Mouse (Mus musculus) adrenal gland, postnatal 36 days (tissue): Measurements from ENCODE around the gene Ccdc61. TPM values are rescaled to one million over a fixed set of nuclear protein-coding genes. Genes with fewer than 3 reads are reported as not detected.

Experiments
- DNase-seq, 2 experiments: peaks; one replicate each; pipeline ENCODE4 v3.0.0; 2021; ENCODE audit warnings: mixed read lengths in 1 of 2
- total RNA-seq, 2 experiments: library from RNA; stranded (reverse); gene quantifications; 2 replicates each; pipeline ENCODE4 v1.2.3; 2021

Gene Ccdc61
- total RNA-seq, 2 experiments from 2014 or later = 11.5 to 12.1 TPM

DNA sequence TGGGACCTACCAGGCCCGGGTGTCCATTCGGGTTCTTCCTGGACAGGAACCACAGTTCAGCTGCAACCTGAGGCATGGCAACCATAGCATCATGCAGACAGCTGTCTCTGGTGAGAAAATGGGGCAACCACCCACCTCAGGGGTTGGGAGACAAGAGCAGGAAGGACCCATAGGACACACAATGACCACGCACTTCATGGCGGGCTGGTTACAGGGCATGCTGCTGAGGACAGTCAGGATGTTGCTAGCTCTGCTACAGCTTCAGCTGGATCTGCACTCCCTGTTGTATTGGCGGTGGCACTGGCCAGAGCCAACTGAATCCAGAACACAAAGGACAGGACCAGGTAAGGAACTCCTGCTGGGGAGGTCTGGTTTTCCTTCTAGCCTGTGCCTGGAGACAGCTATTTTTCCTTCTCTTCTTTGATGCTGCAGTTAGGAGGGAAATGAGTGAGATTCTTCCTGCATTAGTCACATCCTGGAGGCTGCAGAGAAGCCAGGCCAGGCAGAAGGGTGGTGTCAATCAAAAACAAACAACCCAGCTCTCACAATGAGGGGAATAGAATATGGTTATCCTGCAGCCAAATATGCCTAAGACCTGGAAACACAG, 51.8 kb downstream of the Ccdc61 start:
- peak in 1 of 2 experiments; percentile 21 for DNase-seq

DNA sequence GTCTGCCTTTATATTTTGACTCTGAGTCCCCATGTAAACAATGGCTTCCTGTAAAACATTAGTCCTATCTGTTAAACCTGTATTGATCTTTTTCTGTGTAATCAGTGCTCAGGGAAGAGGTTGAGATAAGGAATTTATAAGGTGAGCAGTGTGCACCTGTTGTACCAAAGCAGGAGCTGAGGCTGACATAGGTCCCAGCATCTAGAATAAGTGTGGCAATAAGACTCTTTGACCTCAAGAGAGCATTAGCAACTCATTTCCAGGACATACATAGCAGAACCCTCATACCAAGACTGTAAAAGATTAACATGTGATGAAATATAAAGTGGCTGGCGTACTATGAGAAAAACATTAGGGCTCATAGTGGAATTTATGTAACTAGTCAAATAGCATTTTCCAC, 61.8 kb downstream of the Ccdc61 start:
- no peak for DNase-seq

DNA sequence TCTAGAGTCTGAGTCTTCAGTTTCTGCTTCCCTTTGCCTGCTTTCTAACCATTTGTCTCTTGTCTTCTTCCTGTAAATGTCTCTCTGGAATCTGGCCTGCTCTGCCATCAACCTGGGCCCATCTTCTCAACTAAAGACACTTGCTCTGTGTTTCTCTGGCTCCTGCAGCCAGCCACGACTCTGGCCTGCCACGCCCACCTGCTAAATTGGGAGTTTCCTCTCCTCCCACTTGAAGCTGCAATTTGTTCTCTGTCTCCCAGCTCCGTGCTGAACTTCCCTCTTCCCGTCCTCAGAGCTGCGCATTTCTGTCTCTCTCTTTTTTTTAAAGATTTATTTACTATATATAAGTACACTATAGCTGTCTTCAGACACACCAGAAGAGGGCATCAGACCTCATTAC, 65.4 kb downstream of the Ccdc61 start:
- DNase-seq = no peak

DNA sequence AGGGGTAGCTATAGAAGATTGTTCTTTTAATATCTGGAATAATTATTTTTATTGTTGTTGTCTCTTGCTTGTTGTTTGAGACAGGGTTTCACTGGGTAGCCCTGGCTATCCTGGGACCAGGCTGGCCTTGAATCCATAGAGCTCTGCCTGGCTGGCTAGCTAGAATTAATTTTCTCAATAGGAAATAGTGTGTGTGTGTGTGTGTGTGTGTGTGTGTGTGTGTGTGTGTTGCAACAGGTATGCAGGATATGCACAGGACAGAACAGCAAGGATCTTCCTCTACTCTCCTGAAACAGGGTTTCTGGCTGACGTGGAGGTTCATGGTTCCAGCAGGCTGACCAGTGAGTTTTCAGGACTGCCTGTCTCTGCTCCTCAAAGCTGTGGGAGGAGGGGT, 69.0 kb downstream of the Ccdc61 start:
- no peak for DNase-seq

Other genes with a start within 250 kb of the Ccdc61 start
- not detected for gene Psg20, start 224.2 kb downstream of the Ccdc61 start, total RNA-seq
- gene Psg22, start 192.3 kb downstream of the Ccdc61 start, total RNA-seq = not detected
- not detected for gene Psg19, start 111.9 kb downstream of the Ccdc61 start, total RNA-seq
- not detected for gene Psg17, start 88.8 kb downstream of the Ccdc61 start, total RNA-seq
- gene Mill2, start 70.4 kb downstream of the Ccdc61 start, total RNA-seq = 1 to 10 TPM; 5.4 to 7.2 TPM
- 1 to 10 TPM in 1 of 2 experiments, under 1 TPM in 1; 0.56 to 1.3 TPM for gene Pglyrp1, start 39.1 kb downstream of the Ccdc61 start, total RNA-seq
- gene Nova2, start 15.5 kb upstream of the Ccdc61 start, total RNA-seq = 1 to 10 TPM; 3.7 to 5.4 TPM
- not detected for gene Nanos2, start 77.0 kb upstream of the Ccdc61 start, total RNA-seq
- 10 to 100 TPM; 10.3 to 12.2 TPM for gene Mypop, start 80.8 kb upstream of the Ccdc61 start, total RNA-seq
- gene Irf2bp1, start 93.6 kb upstream of the Ccdc61 start, total RNA-seq = 10 to 100 TPM; 47.0 to 47.5 TPM
- not detected for gene Foxa3, start 113.1 kb upstream of the Ccdc61 start, total RNA-seq
- gene Sympk, start 114.0 kb upstream of the Ccdc61 start, total RNA-seq = 100 to 1,000 TPM in 1 of 2 experiments, 10 to 100 TPM in 1; 88.7 to 102 TPM
- not detected for gene Rsph6a, start 144.3 kb upstream of the Ccdc61 start, total RNA-seq
- 10 to 100 TPM; 53.8 to 57.1 TPM for gene Dmwd, start 165.8 kb upstream of the Ccdc61 start, total RNA-seq
- gene Dmpk, start 173.4 kb upstream of the Ccdc61 start, total RNA-seq = 100 to 1,000 TPM in 1 of 2 experiments, 10 to 100 TPM in 1; 81.5 to 110 TPM
- 10 to 100 TPM; 14.0 to 15.6 TPM for gene Six5, start 184.2 kb upstream of the Ccdc61 start, total RNA-seq
- not detected for gene Gm4969, start 208.0 kb upstream of the Ccdc61 start, total RNA-seq
- gene Fbxo46, start 209.4 kb upstream of the Ccdc61 start, total RNA-seq = 10 to 100 TPM; 11.5 to 13.1 TPM
- gene Qpctl, start 238.9 kb upstream of the Ccdc61 start, total RNA-seq = 10 to 100 TPM; 17.4 to 18.8 TPM
- gene Snrpd2, start 239.3 kb upstream of the Ccdc61 start, total RNA-seq = 100 to 1,000 TPM in 1 of 2 experiments, 10 to 100 TPM in 1; 96.5 to 105 TPM